Mouse (Mus musculus) CD4-positive, CD25-positive, alpha-beta regulatory T cell, adult 2 months (primary cell): ENCODE data around the gene Lhfpl4.

ENCODE experiments used
- DNase-seq: peaks from one replicate; pipeline ENCODE4 v3.0.0-alpha.2; 2012; ENCODE audit warnings: low read depth, low spot score

Gene Lhfpl4

GRCm38 (mm10) chr6:113194841-113195595 is at the start of gene Lhfpl4:
Gene Lhfpl4 (minus strand): TSS chr6:113195384.
- no peak for DNase-seq

- DNase-seq, result no peak
Observed at GRCm38 (mm10) chr6:113242753-113243152, 47.6 kb upstream of the Lhfpl4 start.

GRCm38 (mm10) chr6:113238442-113238841 is 43.3 kb upstream of the Lhfpl4 start:
- DNase-seq, result peak; percentile 22

- peak; percentile 99 for DNase-seq
Observed at GRCm38 (mm10) chr6:113237542-113238270, 42.5 kb upstream of the Lhfpl4 start, which contains the start of gene Mtmr14. Gene Mtmr14 (plus strand): TSS chr6:113237843.

- DNase-seq, result no peak
Observed at GRCm38 (mm10) chr6:113235141-113235540, 40.0 kb upstream of the Lhfpl4 start.

- no peak for DNase-seq
Observed at GRCm38 (mm10) chr6:113226705-113227104, 31.5 kb upstream of the Lhfpl4 start.

GRCm38 (mm10) chr6:113225798-113226197 is 30.6 kb upstream of the Lhfpl4 start:
- DNase-seq, result no peak

- DNase-seq, result no peak
Observed at GRCm38 (mm10) chr6:113216280-113216679, 21.1 kb upstream of the Lhfpl4 start.

- DNase-seq, result no peak
Observed at GRCm38 (mm10) chr6:113195596-113195992, 410 bp upstream of the Lhfpl4 start.

GRCm38 (mm10) chr6:113194517-113194840 is 705 bp downstream of the Lhfpl4 start:
- DNase-seq, result no peak

- peak; percentile 14 for DNase-seq
Observed at GRCm38 (mm10) chr6:113193765-113194460, 1.3 kb downstream of the Lhfpl4 start.

GRCm38 (mm10) chr6:113184866-113185525 is 10.2 kb downstream of the Lhfpl4 start:
- no peak for DNase-seq

GRCm38 (mm10) chr6:113184163-113184562 is 11.0 kb downstream of the Lhfpl4 start:
- DNase-seq, result no peak

- DNase-seq, result no peak
Observed at GRCm38 (mm10) chr6:113179195-113179733, 15.9 kb downstream of the Lhfpl4 start.

- no peak for DNase-seq
Observed at GRCm38 (mm10) chr6:113178286-113179194, 16.6 kb downstream of the Lhfpl4 start.

- DNase-seq, result no peak
Observed at GRCm38 (mm10) chr6:113176613-113177012, 18.6 kb downstream of the Lhfpl4 start.

GRCm38 (mm10) chr6:113175469-113175868 is 19.7 kb downstream of the Lhfpl4 start:
- no peak for DNase-seq

- peak; percentile 80 for DNase-seq
Observed at GRCm38 (mm10) chr6:113172568-113172967, 22.6 kb downstream of the Lhfpl4 start.

- DNase-seq, result no peak
Observed at GRCm38 (mm10) chr6:113172011-113172410, 23.2 kb downstream of the Lhfpl4 start.

- no peak for DNase-seq
Observed at GRCm38 (mm10) chr6:113170651-113171050, 24.5 kb downstream of the Lhfpl4 start.
